Mouse (Mus musculus) heart, embryonic 12.5 days (tissue): ENCODE results near the gene Ano6. TPM values are rescaled to one million over a fixed set of nuclear protein-coding genes. Genes with fewer than 3 reads are reported as not detected.
A peak's percentile ranks its signal among the peaks of the same experiment; 100 is the strongest.

Source experiments
- ATAC-seq: fragments of 200-750 bp; cut with Nextera tagmentation; 2 replicates; pipeline ENCODE4 v1.8.0; 2017; ENCODE audit warnings: moderate TSS enrichment, moderate library complexity; ENCODE audit not compliant: insufficient number of reproducible peaks, low FRiP score
- H3K27ac ChIP-seq: fragments of 300-500 bp; sonication (generic); 2 replicates; pipeline ENCODE4 v1.5.1; 2016; ENCODE audit warnings: mild to moderate bottlenecking, moderate library complexity; ENCODE audit not compliant: poor library complexity, severe bottlenecking
- H3K27me3 ChIP-seq: fragments of 300-500 bp; sonication (generic); replicated peaks from 2 replicates; pipeline ENCODE4 v1.6.1; 2016; ENCODE audit warnings: mild to moderate bottlenecking, moderate library complexity
- H3K36me3 ChIP-seq: fragments of 300-500 bp; sonication (generic); 2 replicates; pipeline ENCODE4 v1.6.1; 2016; ENCODE audit warnings: mild to moderate bottlenecking, moderate library complexity
- H3K4me1 ChIP-seq: fragments of 300-500 bp; sonication (generic); replicated peaks from 2 replicates; pipeline ENCODE4 v1.6.1; 2016; ENCODE audit warnings: mild to moderate bottlenecking
- H3K4me2 ChIP-seq: fragments of 300-500 bp; sonication (generic); 2 replicates; pipeline ENCODE4 v1.6.1; 2016; ENCODE audit warnings: mild to moderate bottlenecking, moderate library complexity
- H3K4me3 ChIP-seq: fragments of 300-500 bp; sonication (generic); 2 replicates; pipeline ENCODE4 v1.5.1; 2016; ENCODE audit warnings: mild to moderate bottlenecking
- H3K9ac ChIP-seq: fragments of 300-500 bp; sonication (generic); 2 replicates; pipeline ENCODE4 v1.6.1; 2016; ENCODE audit warnings: mild to moderate bottlenecking, moderate library complexity
- H3K9me3 ChIP-seq: fragments of 300-500 bp; sonication (generic); replicated peaks from 2 replicates; pipeline ENCODE4 v1.6.1; 2016; ENCODE audit warnings: mild to moderate bottlenecking, moderate library complexity
- WGBS: fragments of 180-500 bp; shearing (Covaris S2); methylation state at CpG from one replicate; pipeline ENCODE4 v1.1.7; 2016; 5-methylcytosine and 5-hydroxymethylcytosine counted together
- polyA plus RNA-seq: library from polyadenylated mRNA; unstranded; fragments of >200 nt; fragmentation: Nextera tagmentation; extraction: Ambion mirVana; gene quantifications from 2 replicates; pipeline ENCODE4 v1.2.1, GENCODE M21; 2016

The Ano6 gene
- polyA plus RNA-seq, 1 experiment from 2014 or later, result 45.7 TPM

- Histone ChIP-seq H3K9me3 (no peaks in the 10 kb centered on the region), H3K36me3 (peaks cover 9% of the 10 kb centered on the region; the same call in 1 of the 2 replicates), H3K27me3 (no peaks in the 10 kb centered on the region), H3K4me2 (no peak overlapping the region), H3K9ac (no peak overlapping the region), H3K27ac (no peak overlapping the region), H3K4me1 (peaks cover 73% of the 10 kb centered on the region), H3K4me3 (no peak overlapping the region)
- no peak for ATAC-seq
- WGBS, result 87% methylated on average over 5 of the region's 5 CpGs
Observed at GRCm38 (mm10) chr15:95799632-95800031, 9.0 kb downstream of the Ano6 start.

GRCm38 (mm10) chr15:95800051-95800450, 9.4 kb downstream of the Ano6 start:
- H3K27me3 ChIP-seq, result no peaks in the 10 kb centered on the region
- no peak overlapping the region for H3K27ac ChIP-seq
- no peaks in the 10 kb centered on the region for H3K9me3 ChIP-seq
- H3K4me3 ChIP-seq, result no peak overlapping the region
- H3K4me2 ChIP-seq, result no peak overlapping the region
- peaks cover 9% of the 10 kb centered on the region; the same call in 1 of the 2 replicates for H3K36me3 ChIP-seq
- H3K4me1 ChIP-seq, result peaks cover 73% of the 10 kb centered on the region
- no peak for ATAC-seq
- no peak overlapping the region for H3K9ac ChIP-seq

GRCm38 (mm10) chr15:95801261-95801979, 10.8 kb downstream of the Ano6 start:
- H3K27ac ChIP-seq, result no peak overlapping the region
- no peak for ATAC-seq
- peaks cover 68% of the 10 kb centered on the region for H3K4me1 ChIP-seq
- H3K4me2 ChIP-seq, result no peak overlapping the region
- H3K27me3 ChIP-seq, result no peaks in the 10 kb centered on the region
- H3K9me3 ChIP-seq, result no peaks in the 10 kb centered on the region
- peaks cover 9% of the 10 kb centered on the region; the same call in 1 of the 2 replicates for H3K36me3 ChIP-seq
- H3K9ac ChIP-seq, result no peak overlapping the region
- 73% methylated on average over 21 of the region's 21 CpGs for WGBS
- no peak overlapping the region for H3K4me3 ChIP-seq

GRCm38 (mm10) chr15:95802140-95802539, 11.5 kb downstream of the Ano6 start:
- Histone ChIP-seq H3K36me3 (peaks cover 9% of the 10 kb centered on the region; the same call in 1 of the 2 replicates), H3K27me3 (no peaks in the 10 kb centered on the region), H3K4me1 (peaks cover 67% of the 10 kb centered on the region), H3K4me2 (peak overlapping the region; percentile 17; the same call in 1 of the 2 replicates), H3K9me3 (no peaks in the 10 kb centered on the region), H3K27ac (peak overlapping the region; percentile 67), H3K4me3 (no peak overlapping the region), H3K9ac (no peak overlapping the region)
- ATAC-seq, result no peak
- WGBS, result 71% methylated on average over 6 of the region's 6 CpGs

- ATAC-seq, result no peak
- no peaks in the 10 kb centered on the region for H3K9me3 ChIP-seq
- no peak overlapping the region for H3K4me3 ChIP-seq
- H3K4me1 ChIP-seq, result peaks cover 64% of the 10 kb centered on the region
- no peak overlapping the region for H3K4me2 ChIP-seq
- no peaks in the 10 kb centered on the region for H3K27me3 ChIP-seq
- WGBS, result 79% methylated on average over 2 of the region's 2 CpGs
- no peak overlapping the region for H3K9ac ChIP-seq
- H3K27ac ChIP-seq, result peak overlapping the region; percentile 67
- peaks cover 9% of the 10 kb centered on the region; the same call in 1 of the 2 replicates for H3K36me3 ChIP-seq
Observed at GRCm38 (mm10) chr15:95802762-95803161, 12.1 kb downstream of the Ano6 start.

GRCm38 (mm10) chr15:95803484-95803883, 12.8 kb downstream of the Ano6 start:
- Histone ChIP-seq H3K4me2 (no peak overlapping the region), H3K27ac (no peak overlapping the region), H3K36me3 (peaks cover 9% of the 10 kb centered on the region; the same call in 1 of the 2 replicates), H3K9ac (no peak overlapping the region), H3K4me1 (peaks cover 64% of the 10 kb centered on the region), H3K9me3 (no peaks in the 10 kb centered on the region), H3K27me3 (no peaks in the 10 kb centered on the region), H3K4me3 (no peak overlapping the region)
- ATAC-seq, result no peak
- WGBS, result 87% methylated on average over 3 of the region's 3 CpGs

GRCm38 (mm10) chr15:95804255-95804654, 13.6 kb downstream of the Ano6 start:
- WGBS, result 32% methylated on average over 7 of the region's 7 CpGs
- Histone ChIP-seq H3K4me2 (0 out of 2 replicates have a peak overlapping the region, but pooled peaks have one; percentile 14), H3K9me3 (no peaks in the 10 kb centered on the region), H3K27me3 (no peaks in the 10 kb centered on the region), H3K27ac (peak overlapping the region; percentile 76), H3K9ac (no peak overlapping the region), H3K36me3 (peaks cover 2% of the 10 kb centered on the region; the same call in 1 of the 2 replicates), H3K4me3 (no peak overlapping the region), H3K4me1 (peaks cover 57% of the 10 kb centered on the region)
- 0 out of 2 replicates have a peak, but pooled peaks have one; percentile 24 for ATAC-seq

- WGBS, result 29% methylated on average over 5 of the region's 5 CpGs
- H3K27me3 ChIP-seq, result no peaks in the 10 kb centered on the region
- no peak overlapping the region for H3K4me3 ChIP-seq
- peak overlapping the region; percentile 76 for H3K27ac ChIP-seq
- H3K36me3 ChIP-seq, result peaks cover under 1% of the 10 kb centered on the region; the same call in 1 of the 2 replicates
- peaks cover 54% of the 10 kb centered on the region for H3K4me1 ChIP-seq
- H3K4me2 ChIP-seq, result 0 out of 2 replicates have a peak overlapping the region, but pooled peaks have one; percentile 14
- no peak overlapping the region for H3K9ac ChIP-seq
- ATAC-seq, result peak; percentile 62
- no peaks in the 10 kb centered on the region for H3K9me3 ChIP-seq
Observed at GRCm38 (mm10) chr15:95805022-95805471, 14.4 kb downstream of the Ano6 start.

GRCm38 (mm10) chr15:95807908-95808307, 17.3 kb downstream of the Ano6 start:
- no peaks in the 10 kb centered on the region for H3K27me3 ChIP-seq
- 61% methylated on average over 3 of the region's 3 CpGs for WGBS
- no peak overlapping the region for H3K9ac ChIP-seq
- H3K36me3 ChIP-seq, result peaks cover 24% of the 10 kb centered on the region
- H3K4me3 ChIP-seq, result no peak overlapping the region
- no peak for ATAC-seq
- peaks cover 38% of the 10 kb centered on the region for H3K4me1 ChIP-seq
- H3K4me2 ChIP-seq, result no peak overlapping the region
- H3K27ac ChIP-seq, result peak overlapping the region; percentile 7; the same call in 1 of the 2 replicates
- H3K9me3 ChIP-seq, result no peaks in the 10 kb centered on the region; the same call in 1 of the 2 replicates

- Histone ChIP-seq H3K36me3 (peaks cover 28% of the 10 kb centered on the region), H3K4me2 (no peak overlapping the region), H3K4me3 (no peak overlapping the region), H3K4me1 (peaks cover 18% of the 10 kb centered on the region), H3K27me3 (no peaks in the 10 kb centered on the region), H3K9ac (no peak overlapping the region), H3K9me3 (no peaks in the 10 kb centered on the region; the same call in 1 of the 2 replicates), H3K27ac (no peak overlapping the region)
- 93% methylated on average over 4 of the region's 4 CpGs for WGBS
- ATAC-seq, result no peak
Observed at GRCm38 (mm10) chr15:95810357-95810761, 19.7 kb downstream of the Ano6 start.

- 90% methylated on average over 8 of the region's 8 CpGs for WGBS
- Histone ChIP-seq H3K9me3 (no peaks in the 10 kb centered on the region; the same call in 1 of the 2 replicates), H3K4me2 (no peak overlapping the region), H3K4me3 (no peak overlapping the region), H3K36me3 (peaks cover 28% of the 10 kb centered on the region), H3K27ac (no peak overlapping the region), H3K4me1 (peaks cover 15% of the 10 kb centered on the region), H3K27me3 (no peaks in the 10 kb centered on the region), H3K9ac (no peak overlapping the region)
- ATAC-seq, result no peak
Observed at GRCm38 (mm10) chr15:95812821-95813571, 22.4 kb downstream of the Ano6 start.
